Mouse (Mus musculus) small intestine, adult 10 weeks (tissue): ENCODE measurements around the gene Zfp821. TPM values are rescaled to one million over a fixed set of nuclear protein-coding genes. Genes with fewer than 3 reads are reported as not detected.

Source experiments
- polyA plus RNA-seq: library from polyadenylated mRNA; stranded (reverse); fragments of 350-450 nt; fragmentation: Illumina TruSeq; extraction: RNeasy Lipid Tissue Mini Kit (QIAGEN cat#74804); gene quantifications from one replicate; pipeline ENCODE4 v1.2.3, GENCODE M21; 2014; ENCODE audit warnings: low replicate concordance

Zfp821 gene
- polyA plus RNA-seq = 0.74 TPM

DNA sequence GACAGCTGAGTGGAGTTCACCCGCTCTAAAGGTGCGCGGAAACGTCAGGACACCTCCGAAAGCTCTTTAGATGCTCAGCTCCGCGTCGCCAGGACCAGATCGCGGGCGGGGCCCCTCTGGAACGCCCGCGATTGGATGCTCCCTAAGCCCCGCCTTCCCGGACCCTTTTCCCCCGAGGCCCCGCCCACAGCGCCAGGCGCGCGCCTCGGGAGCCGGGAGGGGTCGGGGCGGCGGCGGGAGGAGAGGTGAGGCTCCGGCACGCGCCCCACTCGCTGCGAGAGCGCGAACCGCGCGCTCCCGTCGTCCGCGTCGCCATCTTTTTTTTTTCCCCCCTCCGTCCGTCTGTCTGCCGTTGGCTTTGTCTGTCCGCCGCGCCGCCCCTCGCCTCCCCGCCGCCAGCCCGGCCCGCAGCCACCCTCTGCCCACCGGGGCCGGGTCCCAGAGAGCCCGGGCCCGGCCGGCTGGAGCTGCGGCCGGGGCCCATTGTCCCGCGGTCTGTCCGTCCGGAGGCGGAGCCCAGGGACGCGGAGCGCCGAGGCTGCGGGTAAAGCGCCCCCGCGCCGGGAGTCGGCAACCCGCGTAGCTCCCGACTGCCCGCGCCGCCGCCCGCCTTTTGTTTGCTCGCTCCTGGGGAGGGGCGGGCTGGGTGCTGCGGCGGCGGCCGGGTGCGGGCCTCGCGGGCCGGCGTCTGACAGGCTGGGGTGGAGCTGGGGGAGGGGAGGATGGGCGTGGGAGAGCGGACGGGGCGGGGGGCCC is at the start of gene Zfp821:
Gene Zfp821 (plus strand): TSS at position 227 of the 756 bp plus-strand sequence.

DNA sequence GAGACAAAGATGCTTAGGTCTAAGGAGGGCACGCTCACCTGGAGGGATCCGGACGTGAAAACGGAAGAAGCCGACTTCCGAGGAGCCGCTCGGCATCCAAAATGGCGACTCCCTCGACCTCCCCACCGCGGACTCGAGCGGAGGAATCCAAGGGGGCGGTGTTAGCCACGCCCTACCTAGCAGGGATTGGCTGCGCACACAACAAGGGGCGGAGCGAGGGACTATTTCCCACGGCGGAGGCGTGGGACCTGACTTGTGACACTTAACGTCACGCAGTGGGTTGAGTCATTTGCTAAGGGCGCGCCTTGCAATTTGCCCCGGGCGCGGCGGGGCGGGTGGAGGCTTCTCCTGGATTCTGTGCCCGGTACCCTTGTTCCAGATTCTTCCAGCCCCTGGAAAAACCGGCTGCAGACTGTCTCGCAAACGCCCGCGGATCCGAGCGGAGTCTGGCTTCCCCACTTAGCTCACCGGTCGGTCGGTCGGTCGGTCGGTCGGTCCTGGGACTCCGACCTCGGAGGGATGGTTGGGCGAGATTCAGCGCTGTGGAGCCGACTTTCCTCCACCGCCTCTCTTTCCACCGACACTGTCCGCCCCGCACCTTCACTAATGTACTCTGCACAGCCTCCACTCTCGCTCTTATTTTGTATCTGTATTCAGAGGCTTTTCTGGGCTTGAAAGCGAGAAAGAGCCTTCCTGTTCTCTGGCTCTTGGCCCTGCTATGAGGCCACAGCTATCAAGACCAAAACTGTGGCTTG is 12.0 kb upstream of the Zfp821 start, which contains the start of gene Ist1:
Gene Ist1 (minus strand): TSS at position 115 of the 755 bp plus-strand sequence.

DNA sequence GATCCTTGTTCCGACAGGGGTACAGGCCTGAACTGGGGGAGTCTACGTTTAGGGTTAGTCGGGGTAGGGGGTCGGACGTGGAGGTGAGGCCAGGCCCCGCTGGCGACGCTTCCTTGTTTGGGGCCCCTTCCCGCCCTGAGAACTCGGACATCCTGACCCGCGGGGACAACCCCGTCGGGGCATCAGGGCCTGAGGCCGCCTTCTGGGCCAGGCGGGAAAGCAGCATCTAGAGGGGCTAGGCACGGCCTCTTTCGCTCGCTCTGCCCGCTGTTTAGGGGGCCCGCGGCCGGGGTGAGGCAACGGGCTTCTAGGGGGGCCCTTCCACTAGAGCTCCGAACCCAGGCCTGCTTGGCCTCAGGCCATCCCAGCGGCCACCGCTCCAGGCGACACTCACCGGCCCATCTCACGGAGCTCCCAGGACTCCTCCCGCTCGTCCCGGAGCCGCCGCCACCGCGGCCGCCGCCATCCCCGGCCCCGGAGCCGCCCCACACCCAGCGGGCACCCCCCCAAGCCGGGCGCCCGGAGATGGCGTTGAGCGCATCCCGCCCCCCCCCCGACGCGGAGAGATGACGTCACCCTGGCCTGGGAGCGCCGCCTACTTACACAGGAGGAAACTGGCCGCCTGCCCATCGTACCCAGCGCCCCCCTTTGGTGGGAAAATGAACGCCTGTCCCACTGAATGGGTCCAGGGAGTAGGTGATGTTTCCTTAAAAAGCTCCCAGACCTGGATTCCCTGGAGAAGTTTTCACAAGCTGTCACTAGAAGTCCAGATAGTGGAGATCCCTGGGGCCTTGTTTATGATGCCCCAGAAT is 32.1 kb downstream of the Zfp821 start, which contains the start of gene Atxn1l:
Gene Atxn1l (minus strand): TSS at position 503 of the 812 bp plus-strand sequence.

Other genes with a start within 250 kb of the Zfp821 start
- gene Pmfbp1, start 211.5 kb upstream of the Zfp821 start, polyA plus RNA-seq = not detected
- gene Dhx38, start 139.7 kb upstream of the Zfp821 start, polyA plus RNA-seq = 2.3 TPM
- gene Txnl4b, start 139.7 kb upstream of the Zfp821 start, polyA plus RNA-seq = 13.7 TPM
- not detected for gene Hp, start 126.4 kb upstream of the Zfp821 start, polyA plus RNA-seq
- gene Dhodh, start 96.9 kb upstream of the Zfp821 start, polyA plus RNA-seq = 1.7 TPM
- gene Pkd1l3, start 91.0 kb upstream of the Zfp821 start, polyA plus RNA-seq = not detected
- gene Ist1, start 12.3 kb upstream of the Zfp821 start, polyA plus RNA-seq = 82.0 TPM
- 9.9 TPM for gene Atxn1l, start 32.2 kb downstream of the Zfp821 start, polyA plus RNA-seq
- 182 TPM for gene Ap1g1, start 73.0 kb downstream of the Zfp821 start, polyA plus RNA-seq
- gene Phlpp2, start 163.0 kb downstream of the Zfp821 start, polyA plus RNA-seq = 36.3 TPM